Mouse (Mus musculus): Measurements from ENCODE around the gene Cox18. TPM values are rescaled to one million over a fixed set of nuclear protein-coding genes. Genes with fewer than 3 reads are reported as not detected.

Gene Cox18
- polyA plus RNA-seq, 1 experiment from 2014 or later: 37.3 TPM

DNA sequence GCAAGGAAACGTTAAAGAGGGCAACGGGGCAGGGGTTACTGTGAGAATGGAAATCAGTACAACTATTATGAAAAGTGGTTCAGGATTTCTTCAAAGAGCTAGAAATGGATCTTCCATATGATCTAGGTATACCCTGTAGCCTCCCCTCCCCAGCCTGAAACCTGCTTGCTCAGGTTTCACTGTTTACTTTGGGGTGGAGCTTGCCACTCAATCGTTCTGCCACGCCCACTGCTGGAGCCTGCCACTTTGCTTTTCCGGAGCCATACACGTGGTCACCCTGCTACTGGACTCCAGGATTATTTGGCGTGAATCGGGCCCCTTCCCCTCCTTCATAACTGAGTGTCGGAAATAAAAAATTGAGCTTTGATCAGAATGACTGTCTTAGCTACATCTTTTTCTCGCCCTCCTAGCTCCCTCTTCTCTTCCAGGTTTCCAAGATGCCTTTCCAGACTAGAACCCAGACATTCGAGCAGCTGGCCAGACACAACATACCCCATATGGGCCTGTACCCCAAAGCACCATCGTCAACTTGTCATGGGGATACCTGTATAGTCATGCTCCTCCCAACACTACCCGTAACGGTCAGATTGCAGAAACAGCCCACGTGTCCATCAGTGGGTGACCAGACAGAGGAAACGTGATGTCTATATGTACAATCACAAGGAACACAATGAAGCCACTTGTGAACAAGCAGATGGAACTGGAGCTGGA lies 23.7 kb downstream of the Cox18 start:
- no peak for ATAC-seq (replicated peaks; ENCODE audit: insufficient number of reproducible peaks, low FRiP score, low TSS enrichment)
- no peaks in the 10 kb centered on the region for H3K4me1 ChIP-seq (ENCODE audit: control insufficient read depth, insufficient read depth, low read length)
- no peaks in the 10 kb centered on the region for H3K9me3 ChIP-seq (replicated peaks; ENCODE audit: control insufficient read depth, low read length)
- H3K4me2 ChIP-seq: no peak overlapping the region
- H3K4me3 ChIP-seq (ENCODE audit: low read depth, low read length): no peak overlapping the region
- no peak overlapping the region for H3K27ac ChIP-seq (ENCODE audit: low read depth, low read length)
- H3K36me3 ChIP-seq (ENCODE audit: control insufficient read depth, insufficient read depth, low read length): no peaks in the 10 kb centered on the region
- no peak overlapping the region for H3K9ac ChIP-seq (ENCODE audit: low read depth, low read length)
- H3K27me3 ChIP-seq (ENCODE audit: control insufficient read depth, insufficient read depth, low read length): no peaks in the 10 kb centered on the region
- WGBS (ENCODE audit: insufficient replicate concordance): 56% methylated on average over 16 of the region's 16 CpGs

DNA sequence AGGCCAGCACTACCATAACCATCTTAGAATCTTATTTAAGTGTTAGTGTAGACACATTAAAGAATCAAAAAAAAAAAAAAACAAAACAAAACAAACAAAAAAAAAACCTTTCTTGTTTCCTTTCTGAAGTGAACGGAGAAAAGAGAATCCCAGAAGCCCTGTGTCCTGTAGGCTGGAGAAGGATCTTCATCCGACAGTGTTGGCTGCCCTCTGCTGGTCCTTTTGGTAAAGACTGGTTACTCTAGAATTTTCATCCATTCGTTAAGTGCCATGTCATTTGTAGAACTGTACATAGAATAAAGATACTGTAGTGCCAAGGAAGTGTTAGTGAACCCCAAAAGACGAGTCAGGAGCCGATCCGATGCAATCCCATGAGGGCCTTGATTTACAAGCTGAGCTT lies 29.0 kb downstream of the Cox18 start:
- no peak for ATAC-seq (replicated peaks; ENCODE audit: insufficient number of reproducible peaks, low FRiP score, low TSS enrichment)
- no peaks in the 10 kb centered on the region for H3K9me3 ChIP-seq (replicated peaks; ENCODE audit: control insufficient read depth, low read length)
- no peak overlapping the region for H3K4me3 ChIP-seq (ENCODE audit: low read depth, low read length)
- H3K36me3 ChIP-seq (ENCODE audit: control insufficient read depth, insufficient read depth, low read length): no peaks in the 10 kb centered on the region
- no peaks in the 10 kb centered on the region for H3K27me3 ChIP-seq (ENCODE audit: control insufficient read depth, insufficient read depth, low read length)
- no peak overlapping the region for H3K4me2 ChIP-seq
- 25% methylated on average over 6 of the region's 6 CpGs for WGBS (ENCODE audit: insufficient replicate concordance)
- no peak overlapping the region for H3K27ac ChIP-seq (ENCODE audit: low read depth, low read length)
- no peak overlapping the region for H3K9ac ChIP-seq (ENCODE audit: low read depth, low read length)
- no peaks in the 10 kb centered on the region for H3K4me1 ChIP-seq (ENCODE audit: control insufficient read depth, insufficient read depth, low read length)

DNA sequence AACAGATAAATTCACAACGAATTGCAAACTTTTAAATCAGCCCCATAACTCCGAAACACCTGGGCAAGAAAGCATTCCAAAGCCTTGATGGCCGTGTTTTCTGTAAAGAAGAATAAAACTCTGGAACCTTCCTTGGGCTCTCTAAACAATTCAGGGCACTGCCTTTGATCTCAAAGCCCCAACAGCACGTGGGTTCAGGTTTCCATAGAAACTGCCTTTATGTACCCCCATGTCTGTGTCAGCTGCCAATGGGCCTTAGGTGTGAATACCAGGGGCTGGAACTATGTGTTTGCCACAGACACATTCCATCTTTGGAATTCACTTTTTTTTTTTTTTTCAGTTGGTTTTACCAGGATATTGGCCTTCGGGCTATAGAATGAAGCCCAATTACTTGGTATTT lies 41.0 kb downstream of the Cox18 start:
- 56% methylated on average over 5 of the region's 5 CpGs for WGBS (ENCODE audit: insufficient replicate concordance)
- no peaks in the 10 kb centered on the region for H3K36me3 ChIP-seq (ENCODE audit: control insufficient read depth, insufficient read depth, low read length)
- no peaks in the 10 kb centered on the region for H3K4me1 ChIP-seq (ENCODE audit: control insufficient read depth, insufficient read depth, low read length)
- no peak for ATAC-seq (replicated peaks; ENCODE audit: insufficient number of reproducible peaks, low FRiP score, low TSS enrichment)
- no peaks in the 10 kb centered on the region for H3K27me3 ChIP-seq (ENCODE audit: control insufficient read depth, insufficient read depth, low read length)
- H3K9ac ChIP-seq (ENCODE audit: low read depth, low read length): no peak overlapping the region
- no peak overlapping the region for H3K4me2 ChIP-seq
- no peaks in the 10 kb centered on the region for H3K9me3 ChIP-seq (replicated peaks; ENCODE audit: control insufficient read depth, low read length)
- H3K4me3 ChIP-seq (ENCODE audit: low read depth, low read length): no peak overlapping the region
- H3K27ac ChIP-seq (ENCODE audit: low read depth, low read length): no peak overlapping the region

DNA sequence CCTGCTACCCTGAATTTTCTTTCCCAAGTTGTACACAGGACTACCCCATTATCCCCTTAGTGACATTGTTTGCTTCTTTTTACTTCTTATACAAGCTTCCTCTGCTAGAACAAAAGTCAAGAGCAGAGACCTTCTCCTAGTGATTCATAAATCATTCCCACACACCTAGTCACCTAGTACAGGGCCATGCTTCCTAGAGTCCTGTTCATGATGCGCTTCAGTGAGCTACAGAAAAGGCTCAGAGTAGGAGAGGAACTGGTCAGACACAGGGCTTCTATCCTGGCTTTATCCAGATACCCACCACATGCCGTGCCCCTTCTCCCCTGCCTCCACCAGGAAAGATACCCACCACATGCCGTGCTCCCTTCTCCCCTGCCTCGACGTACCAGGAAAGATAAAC lies 44.7 kb downstream of the Cox18 start:
- H3K27me3 ChIP-seq (ENCODE audit: control insufficient read depth, insufficient read depth, low read length): no peaks in the 10 kb centered on the region
- H3K9me3 ChIP-seq (replicated peaks; ENCODE audit: control insufficient read depth, low read length): no peaks in the 10 kb centered on the region
- no peak overlapping the region for H3K4me2 ChIP-seq
- no peak overlapping the region for H3K9ac ChIP-seq (ENCODE audit: low read depth, low read length)
- 75% methylated on average over 5 of the region's 5 CpGs for WGBS (ENCODE audit: insufficient replicate concordance)
- ATAC-seq (replicated peaks; ENCODE audit: insufficient number of reproducible peaks, low FRiP score, low TSS enrichment): no peak
- no peak overlapping the region for H3K27ac ChIP-seq (ENCODE audit: low read depth, low read length)
- no peaks in the 10 kb centered on the region for H3K4me1 ChIP-seq (ENCODE audit: control insufficient read depth, insufficient read depth, low read length)
- no peak overlapping the region for H3K4me3 ChIP-seq (ENCODE audit: low read depth, low read length)
- no peaks in the 10 kb centered on the region for H3K36me3 ChIP-seq (ENCODE audit: control insufficient read depth, insufficient read depth, low read length)

DNA sequence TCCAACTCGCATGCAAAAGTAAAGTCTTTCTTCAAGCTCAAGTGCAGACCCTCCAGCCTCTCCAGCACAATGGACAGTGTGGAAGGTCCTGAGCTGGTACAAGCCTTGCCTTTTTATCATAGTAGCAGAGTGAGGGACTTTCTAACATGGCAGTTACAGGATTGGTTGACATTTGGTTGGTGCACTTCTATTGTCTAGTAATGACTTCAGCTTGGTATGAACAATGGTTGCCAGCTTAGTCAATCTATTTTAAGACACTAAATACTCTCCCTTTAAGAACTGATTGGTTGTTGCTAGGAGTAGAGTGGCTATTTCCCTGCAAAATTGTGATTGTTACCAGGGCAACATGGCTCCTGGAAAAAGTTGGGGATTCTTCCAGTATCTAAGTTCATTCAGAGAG lies 45.7 kb downstream of the Cox18 start:
- no peak overlapping the region for H3K4me2 ChIP-seq
- H3K4me3 ChIP-seq (ENCODE audit: low read depth, low read length): no peak overlapping the region
- WGBS (ENCODE audit: insufficient replicate concordance): 76% methylated on average over 1 of the region's 1 CpGs
- no peaks in the 10 kb centered on the region for H3K36me3 ChIP-seq (ENCODE audit: control insufficient read depth, insufficient read depth, low read length)
- no peaks in the 10 kb centered on the region for H3K4me1 ChIP-seq (ENCODE audit: control insufficient read depth, insufficient read depth, low read length)
- ATAC-seq (replicated peaks; ENCODE audit: insufficient number of reproducible peaks, low FRiP score, low TSS enrichment): no peak
- H3K27ac ChIP-seq (ENCODE audit: low read depth, low read length): no peak overlapping the region
- no peaks in the 10 kb centered on the region for H3K27me3 ChIP-seq (ENCODE audit: control insufficient read depth, insufficient read depth, low read length)
- no peak overlapping the region for H3K9ac ChIP-seq (ENCODE audit: low read depth, low read length)
- H3K9me3 ChIP-seq (replicated peaks; ENCODE audit: control insufficient read depth, low read length): no peaks in the 10 kb centered on the region

Other genes starting within 250 kb of the Cox18 start
- 24.2 and 26.8 TPM in 2 replicates for gene Ankrd17, start 142.6 kb upstream of the Cox18 start, polyA plus RNA-seq (2014; fragmentation: Nextera tagmentation; extraction: Ambion mirVana)
- gene Gm9958, start 143.2 kb upstream of the Cox18 start, polyA plus RNA-seq (2014; fragmentation: Nextera tagmentation; extraction: Ambion mirVana): 2.0 and 3.4 TPM in 2 replicates
- 3.2 and 18.6 TPM in 2 replicates for gene Alb, start 236.9 kb upstream of the Cox18 start, polyA plus RNA-seq (2014; fragmentation: Nextera tagmentation; extraction: Ambion mirVana)

All from heart, embryonic 11.5 days (tissue).